Mouse (Mus musculus) cerebellum, adult 2 months (tissue): Measurements from ENCODE around the gene Pon2.

Source experiments
- CTCF ChIP-seq: fragments of 200-500 bp; IDR thresholded peaks from 2 replicates; pipeline ENCODE4 v1.5.1; 2011; ENCODE audit warnings: low read depth, mild to moderate bottlenecking, control low read depth, low read length, moderate library complexity, borderline replicate concordance; ENCODE audit not compliant: insufficient read depth
- POLR2A ChIP-seq: fragments of 200-500 bp; IDR thresholded peaks from 2 replicates; pipeline ENCODE4 v1.6.1; 2011; ENCODE audit warnings: low read length, control low read depth, borderline replicate concordance; ENCODE audit not compliant: insufficient read depth

- no peak for TF ChIP-seq CTCF
- no peak for TF ChIP-seq POLR2A
These were observed 76.2 kb downstream of the Pon2 start for GRCm38 (mm10) chr6:5222080-5222479.
